Mouse (Mus musculus) limb, embryonic 14.5 days (tissue): Measurements from ENCODE around the gene Ccser1. TPM values are rescaled to one million over a fixed set of nuclear protein-coding genes. Genes with fewer than 3 reads are reported as not detected.

Source experiments
- ATAC-seq: fragments of 200-750 bp; cut with Nextera tagmentation; 2 replicates; pipeline ENCODE4 v1.8.0; 2017; ENCODE audit warnings: low read depth, moderate number of reproducible peaks, moderate TSS enrichment; ENCODE audit not compliant: low FRiP score
- DNase-seq: peaks from one replicate; pipeline ENCODE4 v3.0.0-alpha.2; 2015; ENCODE audit warnings: low spot score
- H3K27ac ChIP-seq: fragments of 300-500 bp; sonication (generic); replicated peaks from 2 replicates; pipeline ENCODE4 v1.5.1; 2014; ENCODE audit warnings: low read depth, mild to moderate bottlenecking, low read length, moderate library complexity, mixed read lengths
- H3K27me3 ChIP-seq: fragments of 300-500 bp; sonication (generic); 2 replicates; pipeline ENCODE4 v1.6.1; 2014; ENCODE audit warnings: low read length, mixed read lengths; ENCODE audit not compliant: control insufficient read depth, insufficient read depth
- H3K36me3 ChIP-seq: fragments of 300-500 bp; sonication (generic); 2 replicates; pipeline ENCODE4 v1.6.1; 2014; ENCODE audit warnings: mild to moderate bottlenecking, low read length, moderate library complexity, mixed read lengths; ENCODE audit not compliant: control insufficient read depth, insufficient read depth
- H3K4me1 ChIP-seq: fragments of 300-500 bp; sonication (generic); 2 replicates; pipeline ENCODE4 v1.6.1; 2014; ENCODE audit warnings: antibody characterized with exemption, low read length, mixed read lengths; ENCODE audit not compliant: control insufficient read depth, insufficient read depth
- H3K4me2 ChIP-seq: fragments of 300-500 bp; sonication (generic); replicated peaks from 2 replicates; pipeline ENCODE4 v1.6.1; 2014; ENCODE audit warnings: low read depth, mild to moderate bottlenecking, low read length, moderate library complexity; ENCODE audit not compliant: severe bottlenecking
- H3K4me3 ChIP-seq: fragments of 300-500 bp; sonication (generic); replicated peaks from 2 replicates; pipeline ENCODE4 v1.5.1; 2014; ENCODE audit warnings: low read length
- H3K9ac ChIP-seq: fragments of 300-500 bp; sonication (generic); 2 replicates; pipeline ENCODE4 v1.6.1; 2014; ENCODE audit warnings: mild to moderate bottlenecking, low read depth, low read length, moderate library complexity; ENCODE audit not compliant: severe bottlenecking
- H3K9me3 ChIP-seq: fragments of 300-500 bp; sonication (generic); 2 replicates; pipeline ENCODE4 v1.6.1; 2016; ENCODE audit warnings: low read length; ENCODE audit not compliant: control insufficient read depth
- POLR2A ChIP-seq: fragments of 200-500 bp; IDR thresholded peaks from 2 replicates; pipeline ENCODE4 v1.8.0; 2012; ENCODE audit warnings: inconsistent platforms, mild to moderate bottlenecking, moderate library complexity, borderline replicate concordance; ENCODE audit not compliant: insufficient read depth, insufficient read length; ENCODE audit errors: extremely low read depth
- WGBS: fragments of 180-500 bp; shearing (Covaris S2); extraction: QIAGEN DNeasy Blood & Tissue Kit; methylation state at CpG from one replicate; pipeline ENCODE4 v1.1.7; 2014; 5-methylcytosine and 5-hydroxymethylcytosine counted together
- polyA plus RNA-seq, 2 experiments: library from polyadenylated mRNA; depleted of rRNA in 1 of 2; stranded (reverse) in 1 of 2; unstranded in 1 of 2; fragments of >200 nt; fragmentation: Nextera tagmentation in 1 of 2; extraction: Ambion mirVana in 1 of 2; gene quantifications; 2 replicates each; pipeline versions ENCODE4 v1.2.1 to v1.2.3; 2012 to 2014

The Ccser1 gene
- polyA plus RNA-seq (2012; rRNA removed), result 6.6 and 7.0 TPM in 2 replicates
- polyA plus RNA-seq (2014; fragmentation: Nextera tagmentation; extraction: Ambion mirVana), result 5.9 and 9.9 TPM in 2 replicates

DNA sequence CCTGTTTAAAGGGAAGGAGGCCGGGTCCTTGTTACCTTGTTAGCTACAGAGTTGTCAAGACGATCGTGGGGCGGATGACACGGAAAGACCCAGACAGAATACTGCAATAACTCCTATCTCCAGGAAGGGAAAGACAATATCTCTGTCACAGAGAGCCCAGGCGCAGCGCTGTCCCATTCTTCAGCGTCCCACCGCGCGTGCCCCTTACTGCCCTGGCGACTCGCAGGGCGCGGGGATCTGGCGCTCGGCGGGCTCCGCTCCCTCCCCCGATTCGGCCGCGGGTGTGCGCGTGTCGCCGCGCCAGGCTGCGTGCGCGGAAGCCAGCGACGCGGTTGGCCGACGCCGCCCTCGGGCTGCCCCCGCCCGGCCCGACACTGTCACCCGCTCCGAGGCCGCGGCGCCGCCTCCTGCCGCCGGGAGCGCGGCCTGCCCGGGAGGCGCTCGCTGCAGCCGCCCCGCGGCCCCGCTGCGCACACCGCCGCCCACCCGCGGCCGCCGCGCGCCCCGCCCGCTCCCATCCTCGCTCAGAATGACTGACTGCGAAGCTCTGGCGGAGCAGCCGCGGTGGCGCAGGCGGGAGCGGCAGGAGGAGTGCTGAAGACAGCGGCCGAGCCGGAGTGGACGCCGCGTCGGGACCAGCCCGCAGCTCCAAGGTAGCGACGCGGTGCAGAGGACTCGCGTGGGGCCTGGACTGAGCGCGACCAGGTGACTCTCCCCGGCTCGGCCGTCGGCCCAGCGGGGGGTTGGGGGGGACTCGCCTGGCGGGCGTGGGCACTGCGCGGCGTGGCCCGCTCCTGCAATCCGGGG, at the start of gene Ccser1:
Gene Ccser1 (plus strand): TSS at position 376 of the 807 bp plus-strand sequence.
- Histone ChIP-seq H3K4me2 (peak within 1 kb of the TSS; percentile 92), H3K27ac (peak within 1 kb of the TSS; percentile 65), H3K9ac (peak within 1 kb of the TSS; percentile 76), H3K9me3 (no peaks in the 10 kb centered on the region), H3K36me3 (no peaks in the 10 kb centered on the region), H3K27me3 (peaks cover 4% of the 10 kb centered on the region; the same call in 1 of the 2 replicates), H3K4me1 (no peaks in the 10 kb centered on the region), H3K4me3 (peak within 1 kb of the TSS; percentile 79)
- ATAC-seq (peak; percentile 88), DNase-seq (peak; percentile 58)
- TF ChIP-seq POLR2A, result no peak
- WGBS, result under 1% methylated on average over 32 of the region's 105 CpGs

DNA sequence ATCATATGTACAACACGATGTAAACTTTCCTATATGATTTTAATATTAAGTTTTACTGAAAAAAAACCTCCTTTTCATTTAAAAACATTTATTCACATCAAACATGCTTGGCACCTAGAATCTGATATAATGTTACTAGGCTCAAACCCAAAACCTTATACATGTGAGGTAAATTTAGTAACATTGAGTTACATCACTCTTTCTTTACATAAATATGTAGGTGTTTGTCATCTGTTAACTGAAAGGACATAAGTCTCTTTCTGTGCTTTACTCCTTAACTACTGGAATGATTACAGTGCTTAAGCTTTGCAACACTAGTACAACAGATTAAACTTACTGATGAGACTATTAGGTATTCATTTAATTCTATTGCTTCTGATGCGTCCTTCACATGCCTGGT, 43.7 kb upstream of the Ccser1 start:
- WGBS, result 85% methylated on average over 2 of the region's 2 CpGs
- no peak for TF ChIP-seq POLR2A

DNA sequence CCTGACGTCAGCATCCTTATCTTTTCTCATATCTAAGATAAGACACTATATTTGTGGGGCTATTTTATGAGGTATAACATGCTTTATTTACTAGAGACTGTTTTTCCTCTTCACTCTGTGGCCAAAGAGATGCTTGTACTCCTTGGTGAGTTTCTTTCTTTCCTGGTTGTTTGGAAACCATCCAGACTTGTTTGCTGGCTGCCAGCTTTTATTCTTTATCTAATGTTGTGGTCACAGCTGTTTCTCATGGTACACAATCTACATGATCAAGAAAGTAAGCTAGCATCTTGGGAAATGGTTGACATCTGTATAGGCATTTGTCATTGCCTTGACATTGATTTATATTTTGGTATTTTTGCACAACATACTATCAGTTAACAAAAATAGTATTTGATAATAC, 37.1 kb upstream of the Ccser1 start:
- ATAC-seq (no peak), DNase-seq (peak; percentile 10)
- H3K36me3 ChIP-seq, result no peaks in the 10 kb centered on the region
- H3K27me3 ChIP-seq, result no peaks in the 10 kb centered on the region
- no peak overlapping the region for H3K4me2 ChIP-seq
- no peak overlapping the region for H3K4me3 ChIP-seq
- 74% methylated on average over 1 of the region's 1 CpGs for WGBS
- no peak overlapping the region for H3K9ac ChIP-seq
- no peaks in the 10 kb centered on the region for H3K4me1 ChIP-seq
- H3K27ac ChIP-seq, result no peak overlapping the region
- no peak for TF ChIP-seq POLR2A
- no peaks in the 10 kb centered on the region for H3K9me3 ChIP-seq

More for the DNA sequence above, 43.7 kb upstream of the Ccser1 start:
- H3K27me3 ChIP-seq, result no peaks in the 10 kb centered on the region
- H3K4me3 ChIP-seq, result no peak overlapping the region
- H3K27ac ChIP-seq, result no peak overlapping the region
- no peaks in the 10 kb centered on the region for H3K9me3 ChIP-seq
- H3K4me2 ChIP-seq, result no peak overlapping the region
- DNase-seq (no peak), ATAC-seq (no peak)
- H3K4me1 ChIP-seq, result no peaks in the 10 kb centered on the region
- no peak overlapping the region for H3K9ac ChIP-seq
- H3K36me3 ChIP-seq, result no peaks in the 10 kb centered on the region

- Histone ChIP-seq H3K27ac (no peak overlapping the region), H3K4me2 (no peak overlapping the region), H3K27me3 (no peaks in the 10 kb centered on the region), H3K36me3 (no peaks in the 10 kb centered on the region), H3K4me3 (no peak overlapping the region), H3K9ac (no peak overlapping the region), H3K9me3 (no peaks in the 10 kb centered on the region), H3K4me1 (no peaks in the 10 kb centered on the region)
- ATAC-seq (no peak), DNase-seq (no peak)
- no peak for TF ChIP-seq POLR2A
- WGBS, result 59% methylated on average over 3 of the region's 3 CpGs
Observed at GRCm38 (mm10) chr6:61152924-61153323, 27.2 kb upstream of the Ccser1 start.

DNA sequence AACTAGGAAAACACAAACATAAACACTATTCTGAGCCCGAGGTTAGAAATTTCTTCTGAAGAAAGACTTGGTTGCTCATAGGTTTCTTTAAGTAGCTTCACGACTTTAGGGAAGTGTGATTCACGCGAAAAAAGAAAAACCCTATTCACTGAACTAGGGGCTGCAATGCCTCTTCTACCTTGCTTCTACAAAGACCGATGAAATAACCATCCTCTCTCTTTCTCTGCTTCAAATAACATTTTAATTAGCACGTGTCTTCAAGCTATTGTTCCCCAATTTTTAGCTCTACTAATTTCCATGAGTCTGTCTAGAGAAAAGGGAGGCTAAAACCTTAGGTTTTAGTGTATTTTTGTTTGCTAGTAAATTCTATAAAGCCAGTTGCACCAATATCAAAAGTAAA, 25.5 kb upstream of the Ccser1 start:
- Histone ChIP-seq H3K4me2 (no peak overlapping the region), H3K9ac (no peak overlapping the region), H3K4me1 (no peaks in the 10 kb centered on the region), H3K36me3 (no peaks in the 10 kb centered on the region), H3K27me3 (no peaks in the 10 kb centered on the region), H3K4me3 (no peak overlapping the region), H3K27ac (no peak overlapping the region), H3K9me3 (no peaks in the 10 kb centered on the region)
- ATAC-seq (no peak), DNase-seq (no peak)
- TF ChIP-seq POLR2A, result no peak
- 59% methylated on average over 6 of the region's 6 CpGs for WGBS
